Comparison of ENCODE assay signal across 1 mouse cellular context in the genomic region with DNA sequence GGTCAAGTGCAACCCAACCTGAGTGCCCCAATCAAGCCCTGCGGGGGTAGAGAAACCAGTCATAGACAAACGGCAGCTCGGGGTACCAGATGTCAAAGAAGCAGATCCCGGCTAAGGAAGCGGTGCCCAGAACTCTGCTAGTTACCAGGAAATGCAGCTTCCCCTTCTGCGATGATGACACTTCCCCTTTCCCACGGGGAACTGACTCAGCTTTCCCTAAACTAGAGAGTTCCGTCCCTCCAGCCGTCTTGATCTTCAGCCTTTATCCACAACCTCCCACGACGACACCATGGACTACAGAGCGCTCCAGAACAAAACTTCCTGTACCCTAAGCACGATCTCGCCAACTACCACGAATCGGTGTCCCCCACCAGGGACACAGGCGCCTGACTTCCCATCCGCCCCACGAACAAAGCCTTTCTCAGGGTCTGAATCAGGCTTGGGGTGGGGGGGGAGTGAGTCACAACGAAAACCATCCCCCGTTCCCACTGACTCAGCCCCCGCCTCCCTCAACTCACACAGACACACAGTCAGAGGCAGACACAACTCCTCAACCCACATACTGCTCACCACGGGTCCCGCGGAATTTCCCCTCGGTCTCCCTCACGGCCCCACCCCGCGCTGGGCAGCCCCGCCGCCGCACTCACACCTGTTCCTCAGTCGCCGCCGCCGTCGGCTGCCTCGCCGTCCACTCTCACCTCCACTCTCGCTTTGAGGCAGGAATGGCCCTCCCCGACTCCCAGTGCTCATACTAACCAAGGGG.
A peak's percentile ranks its signal among the peaks of the same experiment; 100 is the strongest.
TF ChIP-seq lines count a peak whose summit lies in the region.

No protein-coding gene starts in this region.

TF ChIP-seq in MEL, 35 proteins besides CTCF, POLR2A, EP300 and RAD21 (continued from another document):
- TF ChIP-seq MEF2A (IDR thresholded peaks at IDR 0.05; ENCODE audit: extremely low read depth, insufficient replicate concordance, low read depth, low read length, poor library complexity, severe bottlenecking) (no peak), BHLHE40 (IDR thresholded peaks at IDR 0.05; ENCODE audit: borderline replicate concordance, low read depth, low read length) (peak; percentile 49; the same call in 1 of the 2 replicates), SMC3 (IDR thresholded peaks at IDR 0.05; ENCODE audit: low read depth, low read length) (no peak), MAFK (IDR thresholded peaks at IDR 0.05; ENCODE audit: borderline replicate concordance, low read depth, low read length) (peak; percentile 81), TCF12 (IDR thresholded peaks at IDR 0.05; ENCODE audit: low read depth, low read length) (peak; percentile 20; the same call in 1 of the 2 replicates), TAL1 (IDR thresholded peaks at IDR 0.05; ENCODE audit: low read length) (no peak), ZKSCAN1 (IDR thresholded peaks at IDR 0.05; ENCODE audit: low read depth, low read length) (no peak), E2F4 (IDR thresholded peaks at IDR 0.05; ENCODE audit: borderline replicate concordance, low read depth, low read length) (no peak), ZMIZ1 (IDR thresholded peaks at IDR 0.05; ENCODE audit: low read depth, low read length) (no peak), GATA1 (IDR thresholded peaks at IDR 0.05; ENCODE audit: low read depth, low read length) (no peak), TBP (IDR thresholded peaks at IDR 0.05; ENCODE audit: low read depth, low read length) (peak; percentile 79), KAT2A (conservative IDR thresholded peaks at IDR 0.05; ENCODE audit: low read depth, low read length) (no peak), GABPA (IDR thresholded peaks at IDR 0.05; ENCODE audit: low read depth, low read length) (0 out of 2 replicates have a peak, but pooled peaks have one; percentile 36), POLR2AphosphoS2 (IDR thresholded peaks at IDR 0.05; ENCODE audit: low read length) (0 out of 2 replicates have a peak, but pooled peaks have one; percentile 28), MAZ (IDR thresholded peaks at IDR 0.05; ENCODE audit: low read depth, low read length) (no peak), MYC (IDR thresholded peaks at IDR 0.05; ENCODE audit: low read depth, low read length) (peak; percentile 85; the same call in 1 of the 2 replicates), POLR2AphosphoS5 (IDR thresholded peaks at IDR 0.05; ENCODE audit: borderline replicate concordance, low read depth, low read length) (no peak), USF1 (IDR thresholded peaks at IDR 0.05; ENCODE audit: low read depth, low read length) (no peak), MYB (IDR thresholded peaks at IDR 0.05; ENCODE audit: low read depth, low read length) (no peak), MXI1 (IDR thresholded peaks at IDR 0.05; ENCODE audit: low read depth, low read length) (peak; percentile 57), USF2 (IDR thresholded peaks at IDR 0.05; ENCODE audit: borderline replicate concordance in 1 of 2, insufficient read depth in 1 of 2, low read depth in 1 of 2, low read length in 2 of 2) (no peak)
